Mouse (Mus musculus) adrenal gland, postnatal 4 days (tissue): ENCODE data around the gene Ccr7. TPM values are rescaled to one million over a fixed set of nuclear protein-coding genes. Genes with fewer than 3 reads are reported as not detected.
A peak's percentile ranks its signal among the peaks of the same experiment; 100 is the strongest.

ENCODE experiments used
- DNase-seq, 2 experiments: peaks; one replicate each; pipeline ENCODE4 v3.0.0; 2021 to 2022; ENCODE audit warnings: low spot score in 2 of 2, mixed read lengths in 2 of 2
- total RNA-seq, 2 experiments: library from RNA; stranded (reverse); gene quantifications; 2 replicates each; pipeline ENCODE4 v1.2.3; 2021

Gene Ccr7
- total RNA-seq, 2 experiments from 2014 or later: 0.34 to 0.51 TPM

DNA sequence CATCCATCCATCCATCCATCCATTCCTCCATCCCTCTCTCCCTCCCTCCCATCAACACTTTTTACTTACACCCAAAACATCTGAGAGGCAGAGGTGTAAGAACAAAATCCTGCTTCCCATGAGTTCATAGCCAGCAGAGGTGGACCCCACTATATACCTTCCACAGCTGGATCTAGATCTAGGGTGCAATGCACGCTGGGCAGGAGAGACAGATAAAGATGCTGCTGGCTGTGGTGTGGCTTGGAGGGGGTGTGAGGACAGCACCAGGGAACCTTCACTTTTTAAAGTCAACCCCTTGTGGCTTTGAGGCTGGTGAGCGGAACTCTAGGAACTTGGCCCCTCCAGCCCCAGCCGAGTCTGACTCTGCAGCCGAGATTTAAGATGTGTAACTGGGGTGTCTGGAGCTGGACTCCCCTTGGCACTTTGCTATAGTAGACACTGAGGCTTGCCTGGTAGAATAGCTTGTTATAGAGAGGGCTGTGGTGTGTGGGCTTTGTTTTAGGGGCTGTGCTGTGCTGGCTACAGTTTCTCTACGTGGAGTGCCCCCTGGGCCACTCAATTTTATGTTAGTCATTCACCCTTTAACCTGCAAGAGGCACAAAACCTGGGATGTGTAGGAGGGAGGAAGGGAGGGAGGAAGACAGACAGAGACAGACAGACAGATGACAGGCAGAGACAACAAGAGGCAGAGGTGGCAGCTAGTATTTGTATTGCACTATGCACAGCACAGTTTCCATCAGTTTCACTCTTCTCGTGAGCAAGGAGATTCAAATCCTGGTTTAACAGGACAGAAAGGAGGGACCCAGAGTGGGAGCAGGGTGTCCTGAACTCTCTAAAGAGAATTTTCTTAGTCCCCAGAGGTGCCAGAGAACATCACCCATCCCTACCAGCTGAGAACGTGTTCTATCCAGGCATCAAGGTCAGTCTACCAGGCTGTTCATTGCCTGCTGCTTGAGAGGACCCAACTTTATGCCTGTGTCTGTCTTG is 817 bp downstream of the Ccr7 start:
- DNase-seq: no peak

DNA sequence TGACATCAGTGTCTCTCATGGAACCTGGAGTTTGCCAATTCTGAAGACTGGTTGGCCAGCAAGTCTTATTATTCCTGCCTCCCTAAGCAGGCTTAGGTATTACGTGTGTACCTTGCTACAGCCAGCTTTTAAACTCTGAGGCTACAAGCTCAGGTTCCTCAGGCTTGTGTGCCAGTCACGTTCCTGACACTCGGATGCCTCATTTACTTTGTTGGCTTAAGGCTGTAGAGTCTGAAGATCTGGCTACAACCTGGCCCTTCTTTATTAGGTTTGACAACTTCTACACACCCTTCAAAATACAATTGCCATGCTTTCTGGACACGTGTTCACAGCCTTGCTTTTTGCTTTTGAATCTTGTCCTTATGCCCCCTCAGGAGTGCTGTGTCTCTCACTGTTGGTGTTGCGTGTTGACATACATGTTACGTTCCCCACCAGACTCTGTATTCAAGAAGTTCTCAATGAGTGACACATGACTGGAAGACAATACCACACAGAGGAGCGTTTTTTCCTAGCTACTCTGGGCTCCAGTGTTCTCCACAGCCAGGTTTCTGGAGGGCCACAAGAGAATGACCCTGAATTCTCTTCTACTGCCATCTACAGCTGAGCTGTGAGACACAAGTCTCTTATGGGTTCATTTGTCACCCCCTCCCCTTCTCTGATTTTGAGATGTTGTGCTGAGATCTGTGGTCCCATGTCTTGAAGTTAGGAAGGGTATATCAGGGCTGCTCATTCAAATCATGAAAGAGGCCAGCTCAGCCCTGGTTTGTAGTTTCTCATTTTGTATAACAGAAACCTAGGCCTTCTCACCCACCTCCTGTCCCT is 2.3 kb downstream of the Ccr7 start:
- no peak for DNase-seq

DNA sequence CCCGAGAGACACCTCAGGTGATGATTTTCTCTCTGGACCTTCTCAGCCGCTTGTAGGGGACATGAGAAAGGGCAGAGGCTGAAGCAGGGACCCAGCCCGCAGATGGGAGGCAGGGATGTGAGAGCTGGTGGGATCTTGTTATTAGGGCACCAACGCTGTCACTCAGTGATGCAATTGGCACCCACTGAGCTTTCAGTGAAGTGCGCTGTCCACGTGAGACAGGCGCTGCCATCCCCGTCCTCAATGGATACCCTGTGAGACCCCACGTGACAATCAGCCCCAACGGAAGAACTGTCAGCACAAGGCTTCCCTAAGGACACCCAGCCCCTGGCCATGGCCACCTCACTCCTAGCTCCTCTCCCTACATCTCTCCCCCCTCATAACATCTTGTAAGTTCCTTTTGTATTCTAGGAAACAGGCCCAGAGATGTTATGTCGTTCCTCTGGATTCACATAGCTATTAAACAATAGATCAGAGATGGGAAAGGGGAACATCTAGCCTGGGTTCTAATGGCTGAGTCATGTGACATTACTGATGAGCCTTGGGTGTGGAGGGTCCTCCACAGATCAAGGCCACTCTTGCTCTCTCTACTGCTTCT is 3.4 kb downstream of the Ccr7 start:
- DNase-seq: no peak

DNA sequence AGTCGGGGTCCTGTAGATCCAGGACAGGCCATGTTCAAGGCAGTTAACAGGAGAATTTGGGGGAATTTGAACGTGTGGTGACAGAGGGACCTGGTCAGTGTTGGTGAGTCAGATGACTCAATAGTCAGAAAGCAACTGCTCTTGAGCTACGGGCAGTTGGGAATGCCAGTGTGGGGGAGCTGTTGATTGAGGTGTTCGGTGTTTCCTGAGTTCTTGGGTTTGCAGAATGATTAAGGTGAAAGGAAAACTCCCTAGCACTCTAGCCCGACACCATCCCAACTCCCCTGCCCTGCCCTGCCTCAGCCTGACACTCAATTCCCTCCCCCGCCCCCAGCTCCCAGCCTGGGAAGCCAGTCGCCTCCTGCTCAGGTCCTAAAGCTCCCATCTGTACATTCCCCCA is 4.0 kb downstream of the Ccr7 start:
- no peak for DNase-seq

DNA sequence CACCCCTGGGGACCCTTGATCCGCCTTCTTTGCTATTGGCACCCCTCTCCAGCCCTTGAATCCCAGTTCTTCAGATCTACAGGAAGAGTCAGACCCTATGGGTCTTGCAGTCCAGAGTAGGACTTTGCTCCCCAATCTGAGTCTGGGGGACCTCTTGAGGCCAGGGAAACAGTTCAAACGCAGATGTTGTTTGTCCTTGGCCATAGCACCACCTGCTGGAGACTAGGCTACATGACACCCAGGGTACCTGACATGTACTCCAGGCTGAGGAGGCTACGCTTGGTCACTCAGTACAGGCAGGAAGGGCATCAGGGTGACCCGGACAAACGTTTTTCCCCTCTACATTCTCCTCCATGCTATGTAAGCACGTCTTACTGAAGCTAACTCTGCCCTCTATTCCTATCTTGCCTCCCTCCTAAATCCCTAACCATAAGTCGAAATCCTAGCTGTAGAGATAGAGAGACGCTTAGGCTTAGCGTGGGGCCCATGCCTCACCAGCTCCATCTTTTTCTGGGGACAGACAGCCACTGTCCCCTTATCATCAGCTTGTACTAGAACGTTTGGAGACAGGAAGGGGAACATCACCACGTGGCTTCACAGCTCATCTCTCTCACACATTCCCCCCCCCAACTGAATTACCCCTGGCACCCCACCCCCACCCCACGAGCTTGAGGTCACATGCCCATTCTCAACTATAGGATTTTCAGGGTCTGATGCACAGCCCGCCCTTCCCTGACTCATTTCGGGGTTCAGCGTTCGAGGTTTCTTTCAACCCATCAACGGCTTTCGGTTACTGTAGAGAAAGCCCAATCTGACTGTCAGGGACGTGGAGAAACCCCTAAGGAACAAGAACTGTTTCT is 4.7 kb downstream of the Ccr7 start:
- peak; percentile 56 to 67 for DNase-seq

DNA sequence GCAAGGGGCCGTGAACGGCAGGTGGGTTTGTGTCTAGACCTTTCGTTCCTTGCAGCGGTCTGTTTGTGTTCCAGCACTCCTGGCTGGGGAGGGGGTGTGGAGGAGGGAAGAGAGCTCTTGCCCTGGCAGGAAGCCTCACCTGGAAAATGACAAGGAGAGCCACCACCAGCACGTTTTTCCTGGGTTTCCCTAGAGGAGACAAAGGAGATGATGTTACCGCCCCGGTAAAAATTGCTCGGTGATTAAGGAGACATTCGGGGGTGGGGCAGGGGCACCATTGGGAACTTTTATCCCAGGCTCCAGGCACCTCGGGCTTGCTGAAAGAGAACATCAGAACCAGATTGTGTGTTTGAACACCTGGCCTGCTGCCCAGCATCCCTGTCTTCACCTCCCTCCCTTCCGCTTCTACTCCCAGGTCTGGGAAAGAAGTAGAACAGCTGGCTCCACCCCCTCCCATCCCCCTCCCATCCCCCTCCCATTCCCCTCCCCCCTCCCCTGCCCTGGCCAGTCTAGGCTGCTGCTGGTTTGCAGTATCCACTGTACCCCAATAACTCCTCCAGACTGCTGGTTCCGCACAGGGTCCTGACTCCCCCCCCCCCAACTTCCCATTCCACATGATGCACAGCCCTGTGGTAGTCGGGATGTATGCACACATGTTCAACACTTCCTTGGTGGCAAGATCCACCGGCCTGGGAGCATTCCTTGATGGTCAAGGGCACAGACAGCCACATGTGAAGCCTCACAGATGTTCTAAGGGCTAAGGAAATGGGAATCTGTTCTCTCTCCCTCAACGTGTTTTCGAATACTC is 5.8 kb downstream of the Ccr7 start:
- DNase-seq: no peak

DNA sequence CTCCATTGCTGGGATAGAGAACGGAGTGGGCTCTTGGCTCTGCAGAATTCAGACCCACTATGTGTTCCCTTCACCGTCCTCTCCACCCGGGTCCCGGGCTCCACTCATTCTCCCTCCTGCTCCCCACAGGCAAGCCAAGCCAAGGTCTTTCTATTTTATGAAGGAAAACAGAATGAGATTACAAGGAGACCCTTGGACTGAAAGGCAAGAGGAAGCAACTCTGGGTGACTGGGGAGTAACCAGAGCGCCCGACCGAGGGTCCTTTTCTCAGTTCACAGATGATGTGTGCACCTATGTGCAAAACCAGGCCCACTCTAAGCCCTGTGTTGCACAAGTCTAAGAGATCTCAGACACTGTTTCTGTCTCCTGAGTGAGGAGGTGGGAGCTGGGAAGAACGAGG is 6.5 kb downstream of the Ccr7 start:
- no peak for DNase-seq

DNA sequence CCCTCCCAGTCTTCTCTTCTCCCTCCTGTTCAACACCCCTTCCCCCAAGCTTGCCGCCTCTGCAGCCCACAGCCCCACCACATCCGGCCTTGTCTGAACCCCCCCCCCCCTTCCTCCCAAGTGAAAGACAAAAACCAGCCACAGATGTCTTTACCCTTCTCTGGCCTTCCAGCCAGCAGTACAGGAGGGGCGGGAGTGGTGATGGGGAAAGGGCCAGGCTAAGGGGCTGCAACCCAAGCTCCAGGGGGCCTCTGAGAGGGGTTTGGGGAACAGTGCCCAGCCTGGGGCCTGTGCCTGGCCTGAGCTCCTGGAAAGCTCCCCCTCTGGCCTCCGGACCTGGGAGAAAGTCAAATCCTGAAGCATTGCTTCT is 7.0 kb downstream of the Ccr7 start:
- no peak for DNase-seq

DNA sequence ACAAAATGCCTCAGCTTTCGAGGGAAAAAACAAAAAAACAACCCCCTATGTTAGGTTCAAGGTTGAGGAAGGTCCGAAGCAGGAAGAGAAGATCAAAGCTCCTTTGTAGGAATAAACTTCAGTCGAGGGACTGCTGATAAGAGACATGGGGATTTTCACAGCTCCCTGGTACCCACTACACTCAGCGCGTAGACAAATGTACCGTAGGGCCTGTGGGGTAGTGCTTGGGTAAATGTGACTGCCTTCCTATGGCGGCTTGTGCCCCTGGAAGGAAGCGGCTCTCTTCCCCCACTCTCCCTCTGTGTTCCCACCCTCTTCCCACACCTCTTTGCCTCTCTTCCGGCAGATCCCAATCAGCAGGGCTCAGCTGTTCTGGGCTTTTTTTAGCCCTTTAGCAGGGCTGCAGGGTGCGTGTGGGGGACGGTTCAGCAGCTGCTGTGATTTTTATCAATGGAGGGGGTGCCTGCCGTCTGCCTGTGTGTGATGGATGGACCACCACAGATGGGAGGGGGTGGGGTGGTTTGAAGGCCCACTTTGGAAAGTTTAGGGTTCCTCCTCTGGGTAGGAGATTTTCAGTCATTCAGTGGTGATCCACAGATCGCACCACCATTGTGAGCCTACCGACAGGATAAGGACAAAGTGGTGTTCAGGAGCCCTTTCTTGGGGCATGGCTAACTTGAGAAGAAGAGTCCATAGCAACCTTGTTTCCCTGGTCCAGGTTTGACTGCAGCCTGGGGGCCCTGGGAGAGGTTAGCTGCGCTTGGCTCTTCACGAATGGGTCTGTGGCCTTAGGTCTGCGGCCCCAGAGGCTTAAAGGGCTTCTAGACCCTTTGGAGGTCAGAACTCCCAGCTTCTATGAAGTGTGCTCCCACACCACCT is 7.6 kb downstream of the Ccr7 start:
- DNase-seq: no peak

DNA sequence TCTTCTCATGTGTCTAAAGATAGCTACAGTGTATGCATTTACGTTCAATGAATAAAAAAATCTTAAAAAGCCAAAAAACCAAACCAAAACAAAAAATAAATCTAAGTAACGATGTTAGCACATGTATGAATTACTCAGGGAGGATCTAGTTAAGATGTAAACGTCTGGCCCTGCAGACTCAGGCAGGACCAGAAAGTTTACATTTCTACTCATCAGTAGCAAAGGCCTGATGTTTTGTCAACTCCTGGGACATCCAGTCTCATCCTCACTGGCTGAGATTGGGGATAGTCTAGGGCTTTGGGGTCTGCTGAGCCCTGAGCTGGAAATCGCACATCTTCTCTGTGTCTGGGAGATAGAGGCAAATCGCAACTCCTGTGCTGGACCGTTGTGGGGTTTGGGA is 8.3 kb downstream of the Ccr7 start:
- DNase-seq: no peak

DNA sequence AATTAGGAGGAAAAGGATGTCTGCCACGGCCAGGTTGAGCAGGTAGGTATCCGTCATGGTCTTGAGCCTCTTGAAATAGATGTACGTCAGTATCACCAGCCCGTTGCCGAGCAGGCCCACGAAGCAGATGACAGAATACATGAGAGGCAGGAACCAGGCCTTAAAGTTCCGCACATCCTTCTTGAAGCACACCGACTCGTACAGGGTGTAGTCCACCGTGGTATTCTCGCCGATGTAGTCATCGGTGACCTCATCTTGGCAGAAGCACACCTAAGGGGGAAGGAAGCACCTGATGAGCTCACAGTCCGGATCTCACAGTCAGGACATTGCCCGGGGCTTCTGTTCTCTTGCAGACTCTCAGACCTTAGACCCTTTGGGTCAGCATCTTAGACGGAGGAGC is 9.1 kb downstream of the Ccr7 start:
- no peak for DNase-seq

DNA sequence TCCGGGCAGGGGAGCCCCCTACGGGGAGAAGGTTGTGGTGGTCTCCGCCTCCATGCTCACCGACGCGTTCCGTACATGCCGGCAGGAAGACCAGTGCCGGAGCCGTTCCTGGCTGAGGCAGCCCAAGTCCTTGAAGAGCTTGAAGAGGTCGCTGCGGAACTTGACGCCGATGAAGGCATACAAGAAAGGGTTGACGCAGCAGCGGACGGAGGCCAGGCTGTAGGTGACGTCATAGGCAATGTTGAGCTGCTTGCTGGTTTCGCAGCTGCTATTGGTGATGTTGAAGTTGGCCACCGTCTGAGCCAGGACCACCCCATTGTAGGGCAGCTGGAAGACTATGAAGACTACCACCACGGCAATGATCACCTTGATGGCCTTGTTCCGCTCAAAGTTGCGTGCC is 9.9 kb downstream of the Ccr7 start:
- no peak for DNase-seq

DNA sequence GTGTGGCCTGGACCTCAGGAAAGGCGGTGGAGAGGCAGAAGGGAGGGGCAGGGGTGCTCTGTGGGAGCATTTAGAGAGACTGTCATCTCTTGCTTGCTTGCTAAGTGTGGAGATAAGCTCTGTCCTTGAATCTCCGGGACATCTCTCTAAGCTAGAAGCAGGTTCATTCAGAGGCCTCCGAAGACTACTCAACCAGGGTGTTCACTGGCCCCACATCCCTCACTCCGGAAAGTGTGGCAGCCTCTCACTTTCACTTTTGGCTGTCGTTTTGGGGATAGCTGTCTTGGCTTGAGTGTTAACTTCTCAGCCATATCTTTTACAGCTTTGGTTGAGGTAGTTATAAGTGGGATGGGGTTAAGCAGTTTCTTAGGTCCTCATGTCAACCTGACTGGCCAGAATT is 10.4 kb downstream of the Ccr7 start:
- no peak for DNase-seq

DNA sequence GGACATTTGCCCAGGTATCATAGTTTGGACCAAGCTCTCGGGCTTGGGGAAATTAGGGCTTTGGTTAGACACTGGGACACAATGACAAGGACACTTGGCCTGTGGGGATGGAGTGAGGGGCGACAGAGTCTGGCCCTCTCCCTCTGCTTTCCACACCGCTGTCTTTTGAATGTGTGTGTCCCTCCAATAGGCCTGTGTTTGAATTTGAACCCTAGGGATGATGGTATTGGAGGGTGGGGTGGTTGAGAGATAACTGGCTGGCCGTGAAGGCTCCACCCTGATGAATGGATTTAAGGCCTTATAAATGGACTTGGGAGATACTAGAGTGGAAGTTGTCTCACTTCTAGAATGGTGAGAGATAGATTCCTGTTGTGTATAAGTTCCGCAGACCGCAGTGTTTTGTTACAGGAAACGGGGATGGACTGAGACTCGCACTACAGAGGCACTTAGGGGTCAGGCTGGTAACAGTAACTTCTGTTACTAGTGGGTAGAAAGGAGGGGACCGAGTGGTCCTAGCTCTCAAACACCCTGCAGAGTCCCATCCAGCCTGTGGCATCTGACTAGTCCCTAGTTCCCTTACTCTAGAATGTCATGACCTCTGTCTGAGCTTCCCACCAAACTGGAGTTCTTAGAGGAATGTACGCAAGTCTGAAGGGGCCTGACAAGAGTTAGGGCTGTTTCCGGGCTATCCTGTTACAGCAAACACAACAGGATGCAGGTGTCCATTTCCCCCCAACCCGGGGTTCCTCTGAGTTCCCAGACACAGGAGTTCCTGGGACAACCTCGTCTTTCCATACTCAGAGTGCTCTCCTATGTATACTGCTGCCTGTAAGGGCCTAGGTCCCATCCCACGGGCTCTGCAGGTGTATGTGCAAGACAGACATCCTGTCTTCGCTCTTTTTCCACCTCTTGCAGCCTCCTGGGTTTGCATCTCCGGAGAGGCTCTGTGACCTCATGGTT is 11.5 kb downstream of the Ccr7 start:
- no peak for DNase-seq

DNA sequence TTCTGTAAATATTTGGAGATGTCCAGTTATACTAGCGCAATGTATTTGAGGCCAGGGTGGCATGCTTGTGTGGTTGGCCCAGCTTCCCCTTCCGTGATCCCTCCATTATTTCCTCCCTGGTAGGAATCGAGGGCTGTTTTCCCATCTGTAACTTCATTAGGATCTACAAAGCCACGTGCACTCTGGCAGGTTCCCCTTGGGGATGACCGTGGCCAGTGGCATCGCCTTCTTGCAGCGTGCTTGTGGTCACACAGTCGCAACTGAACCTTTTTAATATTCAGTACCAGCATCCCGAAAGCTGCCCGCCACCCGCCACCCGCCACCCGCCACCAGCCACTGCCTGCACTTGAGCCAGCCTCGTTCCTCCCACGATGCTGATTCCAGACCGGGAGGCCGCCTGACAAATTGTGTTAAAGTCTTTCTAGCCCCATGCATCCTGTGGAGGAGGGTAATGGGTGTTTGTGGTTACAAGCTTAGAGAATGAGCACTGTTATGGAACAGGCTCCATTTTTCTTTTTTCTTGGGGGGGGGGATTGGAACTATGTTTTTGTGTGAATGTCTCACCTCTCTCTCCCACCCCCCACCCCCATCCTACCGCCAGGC is 12.3 kb downstream of the Ccr7 start:
- DNase-seq: no peak

DNA sequence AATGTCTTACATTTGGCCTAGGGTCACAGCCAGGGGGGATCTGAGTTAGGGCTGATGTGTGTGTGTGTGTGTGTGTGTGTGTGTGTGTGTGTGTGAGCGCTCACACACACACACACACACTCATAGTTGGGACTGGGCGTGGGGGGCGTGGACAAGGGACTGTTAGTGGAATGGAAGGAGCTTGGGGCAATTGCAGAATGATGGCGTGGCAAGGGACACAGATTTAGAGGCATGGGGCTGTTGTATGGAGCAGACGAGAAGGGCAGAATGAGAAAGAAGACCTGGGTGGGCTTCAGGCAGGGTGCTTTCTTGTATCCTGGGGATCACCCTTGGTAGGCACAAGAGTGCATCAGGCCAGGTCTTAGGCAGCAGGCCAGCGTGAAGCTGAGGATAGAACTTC is 12.8 kb downstream of the Ccr7 start:
- DNase-seq: no peak

DNA sequence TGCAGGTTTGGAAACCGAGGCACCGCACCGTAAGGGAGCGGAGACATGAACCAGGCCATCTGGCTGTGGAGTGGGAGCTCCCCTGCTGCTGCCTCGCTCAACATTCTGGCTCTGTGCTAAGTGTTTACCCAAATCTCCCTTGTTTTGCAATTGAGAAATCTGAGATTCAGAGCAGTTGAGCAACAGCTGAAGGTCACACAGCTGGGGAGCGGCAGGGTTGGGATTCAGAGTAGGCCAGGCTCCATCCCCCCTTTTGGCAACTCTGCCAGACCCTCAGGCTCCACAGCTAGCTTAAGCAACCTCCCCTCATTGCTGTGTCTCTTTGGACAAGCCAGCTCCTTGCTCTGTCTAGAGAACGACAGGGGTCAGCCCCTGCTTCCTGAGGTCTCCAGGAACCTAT is 13.3 kb downstream of the Ccr7 start:
- DNase-seq: peak in 1 of 2 experiments; percentile 41

DNA sequence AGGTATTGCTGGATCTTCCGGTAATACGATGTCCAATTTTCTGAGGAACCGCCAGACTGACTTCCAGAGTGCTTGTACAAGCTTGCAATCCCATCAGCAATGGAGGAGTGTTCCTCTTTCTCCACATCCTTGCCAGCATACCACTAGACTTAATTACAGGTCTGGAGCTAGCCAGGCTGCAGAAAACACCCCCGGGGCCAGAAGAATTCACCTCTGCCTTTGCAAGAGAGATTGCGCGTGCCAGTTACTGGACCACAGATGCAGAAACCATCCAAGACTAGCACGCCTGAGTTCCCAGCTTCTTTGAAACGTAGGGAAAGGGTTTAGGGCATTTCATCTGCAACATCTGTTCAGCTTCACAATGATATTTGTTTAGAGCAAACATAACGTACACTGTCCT is 15.9 kb downstream of the Ccr7 start:
- no peak for DNase-seq
